Mouse (Mus musculus): Measurements from ENCODE around the gene Cox8c.

DNA sequence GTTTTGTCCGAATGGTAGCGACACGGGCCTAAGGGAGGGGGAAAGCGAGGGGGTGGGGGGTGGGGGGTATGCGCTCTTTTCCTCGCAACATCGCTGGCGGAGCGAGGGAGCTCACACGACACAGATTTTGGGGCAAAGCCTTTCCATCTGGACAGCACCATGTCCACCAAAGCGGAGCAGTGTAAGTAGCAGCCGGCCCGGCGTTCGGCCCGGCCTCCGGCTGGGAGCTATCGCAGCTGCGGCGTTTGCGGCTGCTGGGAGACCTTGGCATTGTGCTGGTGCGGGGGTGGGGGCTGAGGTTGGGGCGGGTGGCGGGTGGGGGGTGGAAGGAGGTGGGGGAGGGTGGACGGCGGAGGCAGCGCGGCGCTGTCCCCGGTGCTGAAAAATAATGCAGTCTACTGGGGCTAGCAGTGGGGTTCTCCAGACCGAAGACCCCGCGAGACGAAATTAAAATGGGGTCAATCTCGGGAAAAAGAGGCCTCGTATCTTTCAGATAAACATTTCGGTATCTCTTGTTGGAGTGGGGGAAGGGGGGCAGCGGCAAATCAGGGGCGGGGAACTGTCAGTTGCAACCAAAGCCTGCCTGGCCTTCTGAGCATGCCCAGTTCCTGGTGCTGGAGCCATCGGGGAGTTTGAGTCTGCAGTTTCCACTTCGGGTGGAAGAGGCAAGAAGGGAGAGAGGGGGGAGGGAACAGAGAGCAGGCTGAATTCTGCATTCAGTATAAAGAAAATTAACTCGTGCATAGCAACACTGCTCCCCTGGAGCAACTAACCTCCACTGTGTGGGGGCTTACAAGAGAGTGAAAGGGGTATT lies 50.5 kb downstream of the Cox8c start:
- TF ChIP-seq CTCF (IDR thresholded peaks at IDR 0.05; ENCODE audit: borderline replicate concordance, control insufficient read depth, extremely low read depth, insufficient read depth, low read length, poor library complexity) (no peak), POLR2A (IDR thresholded peaks at IDR 0.05; ENCODE audit: control insufficient read depth, extremely low read depth, insufficient read depth, low read length, poor library complexity) (no peak)

Data from thymus, adult 2 months (tissue).